Mouse (Mus musculus): Measurements from ENCODE around the gene Fuk.
A peak's percentile ranks its signal among the peaks of the same experiment; 100 is the strongest.

The Fuk gene

DNA sequence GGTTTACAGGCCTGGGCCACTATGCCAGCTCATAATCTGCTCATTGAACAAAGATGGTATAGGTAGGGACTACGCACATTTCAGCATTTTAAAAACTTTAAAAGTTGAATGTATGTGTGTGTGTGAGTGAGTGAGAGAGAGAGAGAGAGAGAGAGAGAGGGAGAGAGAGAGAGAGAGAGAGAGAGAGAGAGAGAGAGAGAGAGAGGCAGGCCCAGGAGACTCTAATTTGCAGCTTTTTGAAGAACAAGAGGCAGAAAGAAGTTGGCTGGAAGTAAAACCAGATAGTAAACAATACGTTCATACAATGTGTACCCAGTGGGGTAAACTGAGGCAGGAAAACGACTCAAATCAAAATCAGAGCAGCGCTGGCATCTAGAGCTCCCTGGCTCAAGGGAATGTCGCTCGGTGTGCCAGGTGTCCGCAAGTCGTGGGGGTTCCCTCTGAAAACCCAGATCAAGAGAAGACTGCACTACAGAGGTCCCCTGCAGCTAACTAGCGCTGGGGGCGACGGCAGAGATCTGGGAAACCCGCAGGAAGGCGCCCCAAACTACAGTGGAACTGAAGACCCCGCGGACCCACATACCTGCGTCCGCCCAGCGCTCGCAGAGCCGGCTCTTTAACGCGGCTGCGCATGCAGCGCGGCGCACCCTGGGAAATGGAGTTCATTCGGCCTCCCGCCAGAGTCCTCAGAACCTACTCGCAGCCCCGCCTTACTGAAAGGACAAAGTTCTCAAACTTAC, at the start of gene Fuk:
Gene Fuk (minus strand): TSS at position 650 of the 740 bp plus-strand sequence.
- no peak for TF ChIP-seq GATA4 (IDR thresholded peaks at IDR 0.05; ENCODE audit: insufficient replicate concordance, low read length)

DNA sequence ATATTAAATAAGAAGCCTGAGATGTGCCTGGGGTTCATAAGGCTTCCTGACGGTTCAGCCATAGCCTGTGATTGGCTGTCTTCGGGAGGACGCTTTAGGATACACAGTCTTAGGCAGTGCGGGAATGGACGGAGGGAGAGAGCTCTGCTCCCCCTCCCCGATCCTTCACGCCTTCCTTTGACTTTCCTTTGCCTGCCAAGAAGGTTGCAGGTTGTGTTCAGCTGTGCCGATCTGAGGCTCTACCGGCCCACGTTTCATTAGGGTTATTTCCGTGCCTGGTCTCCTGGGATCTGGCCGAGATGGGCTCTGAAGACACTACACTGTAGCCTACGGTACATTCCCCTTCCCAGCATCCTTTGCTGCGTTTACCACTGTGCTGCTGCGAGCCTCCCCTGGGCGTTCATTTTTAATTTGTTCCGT, 47.8 kb upstream of the Fuk start:
- no peak for TF ChIP-seq GATA4 (IDR thresholded peaks at IDR 0.05; ENCODE audit: insufficient replicate concordance, low read length)

DNA sequence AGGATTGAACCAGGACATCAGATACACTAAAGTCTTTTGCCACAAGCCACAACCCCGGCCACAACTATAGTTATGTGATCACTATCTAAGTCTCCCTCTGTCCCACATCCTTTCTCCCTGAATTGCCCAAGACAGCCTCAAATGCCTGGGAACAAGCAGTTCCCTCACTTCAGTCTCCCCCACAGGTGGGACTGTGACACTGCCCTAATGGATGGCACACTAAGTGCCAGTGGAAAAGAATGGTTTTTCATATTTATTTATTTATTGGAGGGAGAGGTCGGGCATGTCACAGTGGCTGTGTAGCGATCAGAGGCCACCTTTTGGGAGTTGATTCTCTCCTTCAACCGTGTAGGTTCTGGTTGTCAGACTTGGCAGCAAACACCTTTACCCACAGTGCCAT, 43.4 kb upstream of the Fuk start:
- TF ChIP-seq GATA4 (IDR thresholded peaks at IDR 0.05; ENCODE audit: insufficient replicate concordance, low read length): no peak

DNA sequence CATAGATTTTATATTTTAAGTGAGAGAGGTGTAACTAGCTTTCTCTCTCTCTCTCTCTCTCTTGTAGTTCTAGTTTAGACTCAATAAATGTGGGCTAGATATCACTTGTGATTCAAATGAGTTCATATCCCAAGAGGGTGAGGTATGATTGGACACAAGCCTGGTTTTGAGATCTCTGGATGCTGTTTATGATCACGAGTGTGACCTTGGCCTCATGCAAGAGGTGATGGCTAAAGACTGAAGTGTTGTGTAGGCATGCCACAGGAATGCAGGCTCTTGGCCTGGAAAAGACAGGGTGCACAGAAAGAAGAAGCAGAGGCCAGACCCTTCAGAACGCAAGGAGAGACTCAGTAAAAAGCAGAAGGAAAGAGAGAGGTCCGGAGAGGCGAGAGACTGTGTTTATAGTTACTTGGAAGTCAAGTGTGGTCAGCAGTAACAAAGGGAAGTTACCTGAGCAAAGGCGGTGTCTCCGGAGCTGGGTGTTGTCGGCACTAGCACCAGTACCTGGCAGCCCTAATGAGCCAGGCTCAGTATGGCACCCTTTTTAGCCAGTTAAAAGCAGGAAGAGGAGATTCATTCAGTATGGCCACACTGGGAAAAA, 42.1 kb upstream of the Fuk start:
- TF ChIP-seq GATA4 (IDR thresholded peaks at IDR 0.05; ENCODE audit: insufficient replicate concordance, low read length): no peak

DNA sequence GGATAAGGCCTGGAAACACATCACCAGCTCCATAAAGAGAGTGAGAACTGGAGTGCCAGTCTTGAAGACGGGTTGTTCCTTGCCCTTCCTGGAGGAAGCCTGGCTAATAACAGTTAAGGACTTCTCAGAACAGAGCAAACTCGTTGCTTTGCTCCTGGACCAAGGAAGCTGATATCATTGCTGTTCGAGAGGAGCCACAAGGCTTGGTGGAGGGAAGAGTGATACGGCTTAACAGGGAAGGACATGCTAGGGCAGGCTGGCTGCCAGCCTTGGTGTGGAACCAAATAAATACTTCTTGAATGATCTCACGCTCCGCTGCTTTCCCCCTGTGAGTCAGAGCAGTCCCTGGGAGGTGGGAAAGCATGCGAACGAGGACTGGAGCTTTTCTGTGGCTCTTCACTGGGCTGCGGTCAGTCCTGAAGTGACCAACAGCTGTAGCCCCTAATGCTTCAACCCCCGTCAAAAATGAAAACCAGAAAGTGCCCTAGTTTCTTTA, 39.2 kb upstream of the Fuk start:
- TF ChIP-seq GATA4 (IDR thresholded peaks at IDR 0.05; ENCODE audit: insufficient replicate concordance, low read length): 0 out of 2 replicates have a peak, but pooled peaks have one; percentile 6

DNA sequence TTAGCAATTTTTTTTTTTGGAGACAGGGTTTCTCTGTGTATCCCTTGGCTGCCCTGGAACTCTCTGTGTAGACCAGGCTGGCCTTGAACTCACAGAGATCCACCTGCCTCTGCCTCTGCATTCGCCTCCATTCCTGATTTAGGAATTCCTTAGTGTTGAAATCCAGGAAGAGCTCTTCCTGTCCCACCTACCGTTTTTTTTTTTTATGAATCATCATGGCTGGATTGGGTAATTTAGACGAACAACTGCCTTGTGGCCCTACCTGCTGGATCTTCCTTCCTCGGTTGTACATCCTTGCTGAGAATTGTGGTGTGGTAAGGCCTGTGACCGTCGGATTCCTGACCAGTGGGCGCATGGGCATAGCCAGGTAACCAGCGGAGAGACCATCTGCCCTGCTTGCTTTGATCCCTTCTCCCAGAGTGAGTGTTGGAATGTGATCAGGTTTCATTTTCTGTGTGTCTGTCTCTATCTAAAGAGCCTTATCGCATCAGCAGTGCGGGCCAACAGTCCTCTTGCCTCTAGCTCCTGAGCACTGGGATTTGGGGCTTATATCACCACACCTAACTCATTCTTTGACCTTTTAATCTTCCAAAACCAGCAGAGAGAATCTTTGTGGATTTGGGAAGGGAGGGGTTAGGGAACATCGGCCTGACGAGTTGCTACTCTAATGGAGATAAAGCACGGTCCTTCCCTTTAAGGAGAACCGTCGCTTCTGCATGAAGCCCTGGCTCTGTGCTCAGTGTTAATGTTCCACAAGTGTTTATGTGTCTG, 38.6 kb upstream of the Fuk start:
- TF ChIP-seq GATA4 (IDR thresholded peaks at IDR 0.05; ENCODE audit: insufficient replicate concordance, low read length): no peak

DNA sequence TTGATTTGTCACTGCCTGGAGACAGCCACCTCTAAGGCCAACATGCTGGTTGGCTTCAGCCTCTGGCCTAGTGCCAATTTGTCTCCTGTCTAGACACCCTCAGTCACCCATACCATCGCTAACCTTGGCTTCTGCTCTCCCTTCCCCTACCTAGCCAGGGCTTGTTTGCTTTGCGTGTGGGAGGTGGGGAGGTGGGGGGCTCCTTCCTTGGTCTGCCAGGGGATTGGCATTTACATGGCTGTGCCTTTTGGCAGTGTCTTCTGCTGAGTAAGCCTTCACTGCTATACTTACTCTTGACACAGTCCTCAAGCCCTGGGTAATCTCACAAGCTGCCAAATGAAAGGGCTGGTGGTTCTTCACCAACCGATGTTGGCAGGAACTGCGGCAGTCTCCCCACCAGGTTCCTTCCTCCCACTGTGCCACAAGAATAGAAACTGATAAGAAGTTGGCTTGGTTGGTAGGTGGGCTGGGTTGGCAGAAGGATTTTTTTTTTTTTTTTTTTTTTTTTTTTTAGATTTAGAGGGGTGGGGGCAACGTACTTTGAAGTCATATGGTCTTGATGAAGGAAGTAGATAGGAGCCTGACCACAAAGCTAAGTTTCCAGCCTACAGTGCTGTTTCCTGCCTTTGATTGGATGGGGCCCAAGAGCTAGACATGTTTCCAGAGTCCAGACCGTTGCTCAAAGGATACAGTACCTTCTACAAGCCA, 36.7 kb upstream of the Fuk start:
- TF ChIP-seq GATA4 (IDR thresholded peaks at IDR 0.05; ENCODE audit: insufficient replicate concordance, low read length): no peak

DNA sequence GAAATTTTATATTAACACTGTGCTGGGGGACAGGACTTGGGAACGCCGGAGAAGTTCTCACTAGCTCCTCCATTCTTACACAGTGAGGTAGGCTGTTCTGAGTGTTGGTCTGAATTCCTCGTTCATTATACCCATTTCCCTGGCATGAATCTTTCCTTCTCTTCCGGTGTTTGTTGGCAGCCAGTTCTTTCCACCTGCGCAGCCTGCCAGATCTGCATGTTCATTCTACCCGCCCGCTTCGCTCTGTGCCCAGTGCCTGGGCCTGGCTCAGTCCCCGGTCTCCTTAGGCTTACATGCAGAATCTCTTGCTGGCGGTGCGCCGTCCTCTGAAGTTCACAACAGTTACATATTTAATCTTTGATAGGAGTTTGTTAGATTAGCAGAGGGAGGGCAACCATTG, 33.9 kb upstream of the Fuk start:
- TF ChIP-seq GATA4 (IDR thresholded peaks at IDR 0.05; ENCODE audit: insufficient replicate concordance, low read length): no peak

DNA sequence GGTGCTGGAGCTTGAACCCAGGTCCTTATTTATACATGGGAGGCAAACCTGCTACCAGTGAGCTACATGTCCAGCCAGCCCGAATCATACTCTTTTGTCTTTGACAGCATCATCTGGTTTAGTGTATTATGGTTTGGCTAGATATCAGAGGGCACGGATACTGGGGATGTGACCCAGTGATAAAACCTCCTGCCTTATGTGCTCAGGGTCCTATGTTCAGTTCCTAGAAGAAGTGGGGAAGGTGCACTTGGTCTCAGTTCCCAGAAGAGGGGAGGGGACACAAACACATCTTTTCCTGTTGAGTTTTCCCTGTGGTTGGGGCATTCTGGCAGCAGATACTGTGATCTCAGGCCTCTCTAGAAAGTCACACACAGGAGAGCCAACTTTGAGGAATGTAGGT, 31.0 kb upstream of the Fuk start:
- TF ChIP-seq GATA4 (IDR thresholded peaks at IDR 0.05; ENCODE audit: insufficient replicate concordance, low read length): no peak

DNA sequence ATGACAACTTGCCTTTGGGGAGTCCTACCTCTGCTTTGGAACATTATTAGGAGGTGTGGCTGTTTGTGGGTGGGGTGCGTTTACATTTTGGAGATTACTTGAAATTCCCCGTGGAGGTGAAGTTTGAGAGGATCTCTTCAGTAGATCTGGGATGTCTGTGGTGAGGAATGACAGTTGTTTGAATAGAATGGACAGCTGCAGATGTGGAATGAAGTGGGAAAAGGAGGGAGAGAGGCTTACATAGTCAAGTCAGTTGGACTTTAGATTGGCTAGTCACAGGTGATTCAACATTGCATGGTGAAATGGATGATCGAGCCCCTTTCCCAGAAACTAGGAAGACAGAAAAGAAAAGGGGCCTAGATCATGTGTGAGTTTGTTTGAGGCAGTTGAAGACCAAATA, 30.2 kb upstream of the Fuk start:
- TF ChIP-seq GATA4 (IDR thresholded peaks at IDR 0.05; ENCODE audit: insufficient replicate concordance, low read length): no peak

DNA sequence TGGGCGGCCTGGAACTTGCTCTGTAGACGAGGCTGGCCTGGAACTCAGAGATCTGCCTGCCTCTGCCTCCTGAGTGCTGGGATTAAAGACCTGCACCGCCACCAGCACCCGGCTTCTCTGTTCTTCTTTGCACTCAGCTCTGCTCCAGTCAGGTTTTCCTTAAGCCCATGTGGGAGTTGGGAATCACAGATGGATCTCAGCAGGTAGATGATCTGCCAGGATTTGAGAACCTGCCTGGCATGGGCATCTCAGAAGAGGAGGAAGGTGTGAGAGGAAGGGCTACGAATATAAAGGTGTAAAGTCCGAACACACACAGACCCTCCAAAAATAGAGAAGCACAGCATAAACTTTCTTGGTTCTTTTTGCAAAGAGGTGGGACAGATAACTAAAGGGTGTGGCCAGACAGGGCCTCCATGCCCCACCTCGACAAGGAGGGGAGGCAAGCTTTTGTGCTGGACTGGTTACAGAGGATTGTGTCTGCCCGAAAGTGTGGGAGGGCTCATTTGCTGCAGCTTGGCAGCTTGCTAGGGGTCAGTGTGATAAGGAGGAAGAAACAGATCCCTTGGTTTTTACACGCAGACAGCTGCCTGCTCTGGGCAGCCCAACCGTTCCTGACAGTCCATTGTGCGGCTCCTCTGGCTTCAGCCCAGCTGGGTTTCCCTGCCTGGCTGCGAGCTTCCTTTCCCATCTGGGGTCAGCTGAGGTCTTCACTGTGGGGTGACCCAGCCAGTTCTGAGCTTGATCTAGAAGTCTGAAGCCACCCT, 29.1 kb upstream of the Fuk start:
- peak; percentile 86; the same call in 1 of the 2 replicates for TF ChIP-seq GATA4 (IDR thresholded peaks at IDR 0.05; ENCODE audit: insufficient replicate concordance, low read length)

DNA sequence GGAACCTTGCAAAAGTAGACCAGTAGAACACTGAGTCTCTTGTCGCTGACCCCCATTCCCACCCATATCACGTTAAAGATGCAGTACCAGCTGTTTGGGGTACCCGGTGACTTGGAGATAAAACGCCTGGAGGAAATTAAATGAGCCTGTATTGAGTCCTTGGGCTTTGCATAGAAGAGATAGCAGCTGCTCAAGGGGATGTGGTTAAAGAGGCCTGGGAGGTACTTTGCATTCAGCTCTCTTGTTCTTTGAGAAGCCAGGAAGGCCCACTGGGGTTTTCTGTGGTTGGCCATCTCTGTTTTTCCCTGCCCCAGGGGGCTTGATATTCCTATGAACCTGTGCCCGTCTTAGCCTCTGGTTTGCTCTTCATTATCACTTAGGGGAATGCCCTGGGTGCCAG, 26.8 kb upstream of the Fuk start:
- no peak for TF ChIP-seq GATA4 (IDR thresholded peaks at IDR 0.05; ENCODE audit: insufficient replicate concordance, low read length)

DNA sequence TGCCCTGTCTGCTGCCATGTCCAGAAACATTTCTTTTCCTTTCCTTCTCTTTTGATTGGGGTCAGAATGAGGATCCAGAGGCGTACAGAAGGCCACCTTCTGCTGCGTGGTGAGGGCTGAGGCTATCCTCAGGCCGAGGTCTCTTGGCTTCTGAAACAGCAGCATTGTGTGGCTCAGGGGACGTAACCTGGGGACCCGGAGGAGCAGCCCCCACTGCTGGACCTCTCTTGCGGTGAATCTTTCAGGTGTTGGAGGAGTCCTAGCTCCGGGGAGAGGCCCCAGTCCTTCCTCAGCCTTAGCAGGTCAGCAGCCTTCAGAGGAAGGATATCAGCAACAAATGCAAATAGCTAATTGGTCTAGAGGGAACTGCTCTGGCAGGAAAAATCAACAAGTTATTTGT, 26.1 kb upstream of the Fuk start:
- no peak for TF ChIP-seq GATA4 (IDR thresholded peaks at IDR 0.05; ENCODE audit: insufficient replicate concordance, low read length)

DNA sequence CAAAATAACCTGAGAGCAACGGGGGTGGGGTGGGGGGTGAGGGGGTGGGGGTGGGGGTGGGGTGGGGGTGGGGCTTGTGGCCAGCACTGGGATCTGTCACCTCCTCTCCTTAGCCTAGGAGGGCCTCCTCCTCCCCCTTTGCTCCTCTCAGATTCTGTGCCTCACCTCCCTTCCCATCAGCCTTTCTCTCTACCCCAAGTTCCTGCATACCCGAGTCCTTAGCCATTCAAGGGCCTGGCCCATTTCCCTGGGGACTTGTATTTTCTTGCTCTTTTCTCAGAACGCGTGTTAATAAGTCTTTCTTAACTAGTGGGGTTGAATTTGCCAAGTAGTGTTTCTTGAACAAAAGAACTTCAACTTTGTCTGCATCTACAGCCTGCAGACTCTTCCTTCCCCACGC, 24.4 kb upstream of the Fuk start:
- no peak for TF ChIP-seq GATA4 (IDR thresholded peaks at IDR 0.05; ENCODE audit: insufficient replicate concordance, low read length)

Measured in liver, adult (tissue).